Mouse (Mus musculus) urinary bladder, postnatal 10 days (tissue): Measurements from ENCODE around the gene Myh7b.
"Not testable (repeated sequence)": the region's sequence is repeated elsewhere in the genome, so short reads cannot be mapped to it uniquely, and the experiment has no call there.

Source experiments
- DNase-seq: peaks from one replicate; pipeline ENCODE4 v3.0.0; 2022; ENCODE audit warnings: low spot score

Gene Myh7b

DNA sequence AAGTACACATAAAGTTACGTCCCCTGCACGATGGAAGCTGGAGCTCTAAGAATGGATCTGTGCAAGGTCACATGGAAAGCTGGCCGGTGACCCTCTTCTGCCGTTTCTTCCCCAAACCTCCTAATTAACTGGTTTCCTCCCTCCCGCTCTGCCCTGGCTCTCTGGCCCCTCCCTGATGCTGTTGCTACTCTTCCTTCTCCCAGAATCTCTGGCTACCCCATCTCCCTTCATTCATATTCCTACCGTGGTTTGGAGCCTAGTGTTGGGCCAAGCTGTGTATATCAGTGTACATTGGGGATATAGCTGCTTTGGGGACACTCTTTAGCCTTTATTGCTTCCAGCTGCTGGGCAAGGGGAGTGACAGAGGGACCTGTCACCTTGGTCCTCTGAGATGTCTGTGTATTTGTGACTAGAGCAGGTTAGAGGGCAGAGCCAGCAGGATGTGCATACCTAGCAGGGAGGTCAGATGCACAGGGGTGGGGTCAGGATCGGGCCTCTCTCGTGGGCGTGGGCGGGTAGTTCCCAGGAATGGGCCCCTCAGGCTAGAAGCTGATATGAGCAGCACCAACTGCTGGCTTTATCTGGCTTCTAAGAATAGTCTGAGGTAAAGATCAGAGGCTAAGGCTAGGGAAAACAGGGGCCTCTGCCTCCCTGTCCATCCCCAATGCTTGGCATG lies 6.3 kb upstream of the Myh7b start:
- DNase-seq, result no peak

GRCm38 (mm10) chr2:155605236-155605589 lies 5.8 kb upstream of the Myh7b start:
- not testable (repeated sequence) for DNase-seq

DNA sequence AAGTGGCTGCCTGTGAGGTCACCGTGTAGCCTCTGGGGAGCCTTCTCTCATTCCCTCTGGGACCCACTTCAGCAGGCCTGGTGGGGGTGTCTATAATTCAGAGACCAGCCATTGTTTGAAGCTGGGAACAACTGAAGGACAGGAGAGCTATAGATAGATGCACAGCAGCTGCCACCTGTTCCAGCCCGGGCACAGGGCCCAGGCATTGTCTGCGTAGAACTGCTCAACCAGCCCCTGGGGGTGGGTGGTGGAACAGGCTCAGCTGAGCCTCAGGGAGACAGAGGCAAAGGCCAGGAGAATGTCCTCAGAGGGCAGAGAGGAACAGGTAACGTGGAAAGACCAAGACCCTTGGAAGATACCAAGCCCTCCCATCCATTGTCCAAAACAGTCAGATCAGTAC lies 4.7 kb upstream of the Myh7b start:
- no peak for DNase-seq

GRCm38 (mm10) chr2:155611834-155612550 lies 980 bp downstream of the Myh7b start:
- DNase-seq, result no peak

- DNase-seq, result no peak
Measured at GRCm38 (mm10) chr2:155613326-155613755, 2.3 kb downstream of the Myh7b start.

DNA sequence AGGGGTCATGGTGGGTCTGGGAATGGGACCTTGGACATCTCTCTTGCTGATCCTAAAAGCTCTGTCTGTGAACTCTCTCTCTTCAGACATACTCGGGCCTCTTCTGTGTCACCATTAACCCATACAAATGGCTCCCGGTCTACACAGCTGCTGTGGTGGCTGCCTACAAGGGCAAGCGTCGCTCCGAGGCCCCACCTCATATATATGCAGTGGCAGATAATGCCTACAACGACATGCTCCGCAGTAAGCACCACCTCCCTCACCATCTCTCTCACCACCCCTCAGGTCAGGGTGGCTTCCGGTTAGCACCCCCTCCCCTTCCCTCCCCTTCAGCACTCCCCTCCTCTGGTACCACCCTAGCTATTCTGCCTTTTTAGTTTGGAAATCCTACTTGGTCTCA lies 2.9 kb downstream of the Myh7b start:
- no peak for DNase-seq

DNA sequence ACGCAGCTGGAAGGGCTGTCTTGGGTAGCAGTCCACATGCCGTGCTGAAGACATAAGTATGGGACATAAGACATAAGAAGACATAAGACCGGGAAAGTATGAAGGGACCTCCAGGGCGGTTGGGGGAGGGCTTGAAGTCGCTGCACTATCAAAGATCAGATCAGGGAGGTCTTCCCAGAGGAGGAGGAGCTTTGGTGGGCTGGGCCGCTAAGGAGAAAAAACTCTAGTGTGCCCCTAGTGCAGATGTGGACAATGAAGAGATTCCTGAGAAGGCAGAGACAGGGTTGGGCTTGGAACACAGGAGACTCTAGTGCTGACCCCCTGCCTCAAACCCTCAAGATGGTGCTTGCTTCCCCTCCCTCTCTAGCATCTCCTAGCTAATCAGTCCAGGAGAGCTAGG lies 6.0 kb downstream of the Myh7b start:
- no peak for DNase-seq

- peak; percentile 67 for DNase-seq
Measured at GRCm38 (mm10) chr2:155619817-155620216, 8.8 kb downstream of the Myh7b start.

DNA sequence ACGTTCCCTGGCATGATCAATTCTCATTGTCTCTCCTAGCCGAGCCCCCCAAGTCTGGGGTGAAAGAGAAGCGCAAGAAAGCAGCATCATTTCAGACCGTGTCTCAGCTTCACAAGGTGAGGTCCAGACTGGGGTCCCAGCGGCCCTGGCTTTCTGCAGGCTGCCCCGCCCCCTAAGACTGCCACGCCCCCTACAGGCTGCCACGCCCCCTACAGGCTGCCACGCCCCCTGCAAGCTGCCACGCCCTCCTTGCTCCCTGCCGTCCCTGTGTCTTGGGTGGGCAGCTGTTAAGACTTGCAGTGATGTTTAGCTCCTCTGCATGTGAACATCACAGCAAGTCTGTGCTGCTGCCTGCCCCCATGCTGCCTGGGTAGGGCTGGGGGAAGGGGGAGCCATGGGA lies 11.6 kb downstream of the Myh7b start:
- DNase-seq, result no peak

DNA sequence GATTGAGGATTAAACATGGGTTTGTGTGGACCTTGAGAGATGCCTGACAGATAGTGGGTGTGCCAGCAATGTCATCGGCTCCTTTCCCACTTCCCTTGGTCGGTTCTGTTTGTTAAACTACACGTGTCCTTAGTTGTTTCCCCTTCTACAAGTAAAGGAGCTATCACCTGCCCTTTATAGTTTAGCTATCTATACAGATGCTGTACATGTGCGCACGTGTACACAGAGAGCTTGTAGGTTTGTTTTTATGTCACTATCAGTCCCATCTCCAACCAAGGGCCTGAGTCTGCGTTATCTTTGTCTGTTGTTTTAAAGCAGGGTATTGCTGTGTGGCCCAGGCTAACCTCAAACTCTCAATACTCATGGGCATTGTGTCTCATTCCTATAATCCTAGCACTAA lies 13.0 kb downstream of the Myh7b start:
- no peak for DNase-seq

DNA sequence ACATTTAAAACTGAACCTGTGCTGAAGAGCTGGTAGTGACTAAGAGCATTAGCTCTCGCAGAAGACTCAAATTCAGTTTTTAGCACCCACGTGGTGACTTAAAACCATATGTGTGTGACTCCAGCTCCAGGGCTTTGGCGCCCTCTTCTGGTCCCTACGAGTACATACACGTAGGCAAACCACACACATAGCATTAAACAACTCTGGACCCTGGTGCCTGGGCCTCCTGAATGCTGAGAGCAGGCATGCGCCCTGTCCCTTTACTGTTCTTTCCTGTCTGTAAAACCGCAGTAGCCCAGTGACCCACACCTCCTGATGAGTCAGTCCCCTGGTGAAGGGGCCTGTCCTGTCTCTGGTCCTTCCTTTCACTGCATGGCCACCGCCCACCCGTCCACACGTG lies 13.7 kb downstream of the Myh7b start:
- DNase-seq, result no peak

GRCm38 (mm10) chr2:155626277-155626676 lies 15.3 kb downstream of the Myh7b start:
- DNase-seq, result no peak

DNA sequence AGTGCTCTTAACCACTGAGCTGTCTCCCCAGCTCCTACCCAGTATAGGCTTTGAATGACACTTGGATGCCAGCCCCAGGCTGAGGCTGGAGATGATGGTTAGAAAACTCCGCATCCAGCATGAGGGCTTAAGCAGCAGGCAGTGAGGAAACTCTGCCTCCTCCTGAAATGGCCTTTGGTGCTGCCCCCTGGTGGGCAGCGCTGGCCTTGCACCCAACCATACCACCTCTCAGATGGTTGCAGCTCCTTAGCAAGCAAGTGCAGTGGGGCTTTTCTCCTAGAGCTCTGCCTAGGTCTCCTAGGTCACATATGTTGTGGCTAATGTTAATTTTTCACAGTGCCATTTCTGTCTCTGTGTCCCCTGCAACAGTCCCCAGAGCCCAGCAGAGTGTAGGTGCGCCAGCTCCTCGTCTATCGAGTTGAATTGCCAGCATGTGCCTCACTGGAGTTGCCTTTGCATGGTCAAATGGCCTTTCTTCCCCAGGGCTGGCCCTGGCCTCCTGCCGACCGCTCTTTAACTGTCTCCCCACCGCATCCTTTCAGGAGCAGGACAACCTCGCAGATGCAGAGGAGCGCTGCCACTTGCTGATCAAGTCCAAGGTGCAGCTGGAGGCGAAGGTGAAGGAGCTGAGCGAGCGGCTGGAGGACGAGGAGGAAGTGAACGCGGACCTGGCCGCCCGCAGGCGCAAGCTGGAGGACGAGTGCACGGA lies 16.2 kb downstream of the Myh7b start:
- no peak for DNase-seq

- DNase-seq, result no peak
Measured at GRCm38 (mm10) chr2:155628112-155628511, 17.1 kb downstream of the Myh7b start.

- DNase-seq, result no peak
Measured at GRCm38 (mm10) chr2:155628519-155628918, 17.5 kb downstream of the Myh7b start.

- no peak for DNase-seq
Measured at GRCm38 (mm10) chr2:155629231-155629661, 18.2 kb downstream of the Myh7b start.

- DNase-seq, result no peak
Measured at GRCm38 (mm10) chr2:155630153-155630552, 19.1 kb downstream of the Myh7b start.

DNA sequence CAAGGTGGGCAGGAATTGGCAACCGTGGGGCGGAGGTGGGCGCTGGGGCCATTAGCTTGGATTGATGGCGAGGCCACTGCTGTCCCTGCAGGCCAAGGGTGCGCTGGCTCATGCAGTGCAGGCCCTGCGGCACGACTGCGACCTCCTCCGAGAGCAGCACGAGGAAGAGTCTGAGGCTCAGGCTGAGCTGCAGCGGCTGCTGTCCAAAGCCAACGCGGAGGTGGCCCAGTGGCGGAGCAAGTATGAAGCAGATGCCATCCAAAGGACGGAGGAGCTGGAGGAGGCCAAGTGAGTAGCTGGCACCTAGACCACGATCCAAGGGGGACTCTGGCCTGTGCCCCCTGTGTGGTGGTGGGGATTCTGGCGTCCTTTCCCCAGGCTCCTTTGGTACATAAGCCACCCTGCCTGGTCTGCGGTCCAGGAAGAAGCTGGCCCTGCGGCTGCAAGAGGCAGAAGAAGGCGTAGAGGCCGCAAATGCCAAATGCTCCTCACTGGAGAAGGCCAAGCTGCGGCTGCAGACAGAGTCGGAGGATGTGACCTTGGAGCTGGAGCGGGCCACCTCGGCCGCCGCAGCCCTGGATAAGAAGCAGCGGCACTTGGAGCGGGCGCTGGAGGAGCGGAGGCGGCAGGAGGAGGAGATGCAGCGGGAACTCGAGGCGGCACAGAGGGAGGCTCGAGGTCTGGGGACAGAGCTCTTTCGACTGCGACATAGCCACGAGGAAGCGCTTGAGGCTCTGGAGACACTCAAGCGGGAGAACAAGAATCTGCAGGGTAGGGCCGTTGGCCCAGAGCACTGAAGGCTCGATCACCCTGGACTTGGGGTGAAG lies 19.8 kb downstream of the Myh7b start:
- DNase-seq, result no peak

DNA sequence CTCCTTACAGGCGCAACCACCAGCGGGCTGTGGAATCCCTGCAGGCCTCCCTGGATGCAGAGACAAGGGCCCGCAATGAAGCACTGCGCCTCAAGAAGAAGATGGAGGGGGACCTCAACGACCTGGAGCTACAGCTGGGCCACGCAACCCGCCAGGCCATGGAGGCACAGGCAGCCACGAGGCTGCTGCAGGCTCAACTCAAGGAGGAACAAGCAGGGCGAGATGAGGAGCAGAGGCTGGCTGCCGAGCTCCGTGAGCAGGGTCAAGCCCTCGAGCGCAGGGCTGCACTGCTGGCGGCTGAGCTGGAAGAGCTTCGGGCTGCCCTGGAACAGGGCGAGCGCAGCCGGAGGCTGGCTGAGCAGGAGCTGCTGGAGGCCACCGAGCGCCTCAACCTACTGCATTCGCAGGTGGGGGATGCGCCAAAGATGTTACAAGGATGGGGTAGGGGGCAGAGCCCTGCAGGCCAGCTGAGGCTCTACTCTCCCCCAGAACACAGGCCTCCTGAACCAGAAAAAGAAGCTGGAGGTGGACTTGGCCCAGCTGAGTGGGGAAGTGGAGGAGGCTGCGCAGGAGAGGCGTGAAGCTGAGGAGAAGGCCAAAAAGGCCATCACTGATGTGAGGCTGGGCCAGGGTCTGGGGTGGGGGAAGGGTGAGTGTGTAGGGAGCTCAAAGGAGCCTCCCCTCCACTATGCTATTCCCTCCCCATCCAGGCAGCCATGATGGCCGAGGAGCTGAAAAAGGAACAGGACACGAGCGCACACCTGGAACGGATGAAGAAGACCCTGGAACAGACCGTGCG lies 21.3 kb downstream of the Myh7b start:
- no peak for DNase-seq

DNA sequence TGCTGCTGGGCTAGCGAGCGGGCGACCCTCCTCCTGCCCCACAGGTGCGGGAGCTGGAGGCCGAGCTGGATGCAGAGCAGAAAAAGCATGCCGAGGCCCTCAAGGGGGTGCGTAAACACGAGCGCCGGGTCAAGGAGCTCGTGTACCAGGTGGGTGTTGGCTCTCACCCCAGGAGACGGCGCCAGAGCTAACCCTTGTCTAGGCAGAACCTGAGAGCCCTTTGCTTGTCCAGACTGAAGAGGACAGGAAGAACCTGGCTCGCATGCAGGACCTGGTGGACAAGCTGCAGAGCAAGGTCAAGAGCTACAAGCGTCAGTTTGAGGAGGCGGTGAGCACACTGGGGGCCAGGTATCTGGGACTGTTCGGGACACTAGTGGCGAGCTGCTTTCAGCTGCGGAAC lies 22.1 kb downstream of the Myh7b start:
- DNase-seq, result no peak

DNA sequence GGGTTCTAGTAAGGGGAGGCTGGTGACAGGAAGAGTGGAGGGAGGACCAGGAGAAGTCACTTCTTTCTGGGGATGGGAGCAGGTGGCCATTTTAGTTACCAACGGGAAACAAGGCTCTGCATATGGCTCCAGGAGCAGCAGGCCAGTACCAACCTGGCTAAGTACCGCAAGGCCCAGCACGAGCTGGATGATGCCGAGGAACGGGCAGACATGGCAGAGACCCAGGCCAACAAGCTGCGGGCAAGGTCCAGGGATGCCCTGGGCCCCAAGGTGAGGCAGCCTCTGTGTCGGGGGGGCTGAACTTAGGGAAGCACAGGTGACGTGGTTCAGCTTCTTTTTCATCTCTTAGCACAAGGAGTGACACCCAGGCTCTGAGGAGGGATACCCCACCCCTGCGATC lies 22.7 kb downstream of the Myh7b start:
- no peak for DNase-seq

DNA sequence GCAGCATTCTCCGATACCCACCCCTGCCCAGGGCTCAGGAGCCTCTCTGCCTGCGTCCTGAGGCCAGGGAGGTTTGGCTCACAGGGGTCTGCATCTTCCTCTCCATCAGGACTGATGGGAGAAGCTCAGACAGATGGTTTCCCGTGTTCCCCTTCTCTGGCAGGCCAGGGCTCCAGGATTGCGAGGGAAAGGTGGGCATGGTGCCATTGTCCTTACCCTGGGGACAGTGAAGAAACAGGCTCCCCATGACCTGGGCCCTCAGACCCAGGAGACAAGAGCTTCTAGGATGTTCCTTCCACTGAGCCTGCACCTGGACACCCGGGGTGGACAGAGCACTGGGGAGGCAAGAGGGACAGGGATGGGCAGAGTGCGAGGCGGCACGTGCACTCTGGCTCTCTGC lies 23.6 kb downstream of the Myh7b start:
- DNase-seq, result no peak
